Mouse (Mus musculus): ENCODE measurements at regions not wholly inside any gene's neighbourhood (a gene's known extent, or its start where the extent isn't known, plus 50 kb on each side); places are given as distances from the start of the nearest gene placed in this dataset.

DNA sequence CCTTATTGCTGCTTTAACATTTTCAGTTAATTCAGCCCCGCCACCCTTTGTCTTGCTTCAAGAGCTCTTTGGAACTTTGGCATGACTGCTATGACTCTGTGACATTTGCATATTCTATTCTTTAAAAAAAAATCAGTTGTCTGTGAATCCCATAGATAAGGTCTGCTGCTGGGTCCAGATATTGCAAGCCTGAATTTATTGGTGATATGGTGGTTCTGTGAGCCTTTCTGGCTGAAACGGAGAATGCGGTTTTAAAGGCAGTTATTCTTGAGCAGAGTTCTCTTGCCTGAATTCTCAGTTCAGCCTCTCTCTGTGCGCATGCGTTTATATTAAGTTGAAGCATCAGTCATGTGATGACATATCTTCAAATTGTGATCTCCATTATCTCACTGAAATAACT lies 560.7 kb downstream of the Cdh9 start:
- H3K4me1 ChIP-seq (ENCODE audit: control insufficient read depth in 2 of 2, insufficient read depth in 2 of 2, low read length in 2 of 2, poor library complexity in 1 of 2) = no peaks in the 10 kb centered on the region
- H3K4me3 ChIP-seq (ENCODE audit: insufficient read depth in 1 of 2, low read depth in 1 of 2, low read length in 2 of 2, poor library complexity in 1 of 2, severe bottlenecking in 1 of 2) = no peak overlapping the region
- in situ Hi-C loops (cut with MboI; ENCODE audit: low sequenced_read_pairs in 2 of 2, unreplicated experiment in 2 of 2) = no loop called here
- H3K27ac ChIP-seq (ENCODE audit: insufficient read depth, low read depth, low read length, poor library complexity, severe bottlenecking) = no peak overlapping the region
- H3K9me3 ChIP-seq (ENCODE audit: control insufficient read depth, insufficient read depth, low read depth, low read length) = no peaks in the 10 kb centered on the region
- TF ChIP-seq CHD2 (IDR thresholded peaks at IDR 0.05; ENCODE audit: low read depth, low read length) = no peak
- no peak overlapping the region for H3K9ac ChIP-seq (ENCODE audit: insufficient read depth, low read depth, low read length, poor library complexity, severe bottlenecking)
- no peak for DNase-seq (ENCODE audit: low read depth, low spot score)
- no peaks in the 10 kb centered on the region for H3K36me3 ChIP-seq (ENCODE audit: control insufficient read depth, insufficient read depth, low read length, poor library complexity, severe bottlenecking)
